Mouse (Mus musculus): ENCODE results near the gene Amh.
A peak's percentile ranks its signal among the peaks of the same experiment; 100 is the strongest.

Gene Amh

GRCm38 (mm10) chr10:80787517-80787916, 17.5 kb upstream of the Amh start:
- no peak for DNase-seq

- DNase-seq: no peak
Observed at GRCm38 (mm10) chr10:80790761-80791404, 14.2 kb upstream of the Amh start.

- DNase-seq: no peak
Observed at GRCm38 (mm10) chr10:80791476-80792174, 13.4 kb upstream of the Amh start.

- no peak for DNase-seq
Observed at GRCm38 (mm10) chr10:80792175-80793032, 12.6 kb upstream of the Amh start.

- no peak for DNase-seq
Observed at GRCm38 (mm10) chr10:80793033-80793784, 11.8 kb upstream of the Amh start.

GRCm38 (mm10) chr10:80793803-80794202, 11.2 kb upstream of the Amh start:
- no peak for DNase-seq

- DNase-seq: no peak
Observed at GRCm38 (mm10) chr10:80794750-80795149, 10.3 kb upstream of the Amh start.

- DNase-seq: no peak
Observed at GRCm38 (mm10) chr10:80796307-80796848, 8.7 kb upstream of the Amh start.

GRCm38 (mm10) chr10:80797186-80798149, 7.6 kb upstream of the Amh start:
- no peak for DNase-seq

GRCm38 (mm10) chr10:80798150-80799006, 6.7 kb upstream of the Amh start, which contains the start of the genes Sf3a2 and Plekhj1:
Gene Sf3a2, plus strand, starts transcription at chr10:80798198.
Gene Plekhj1, minus strand, starts transcription at chr10:80798626.
- DNase-seq: peak; percentile 97

GRCm38 (mm10) chr10:80799070-80799566, 5.9 kb upstream of the Amh start:
- no peak for DNase-seq

- DNase-seq: peak; percentile 6
Observed at GRCm38 (mm10) chr10:80802204-80802912, 2.7 kb upstream of the Amh start.

- DNase-seq: peak; percentile 4
Observed at GRCm38 (mm10) chr10:80802996-80803395, 2.0 kb upstream of the Amh start.

- DNase-seq: peak; percentile 3
Observed at GRCm38 (mm10) chr10:80804340-80804739, 703 bp upstream of the Amh start.

- DNase-seq: peak; percentile 7
Observed at GRCm38 (mm10) chr10:80805322-80805721, 279 bp downstream of the Amh start.

GRCm38 (mm10) chr10:80805925-80806324, 882 bp downstream of the Amh start:
- peak; percentile 87 for DNase-seq

GRCm38 (mm10) chr10:80806341-80807056, 1.5 kb downstream of the Amh start:
- no peak for DNase-seq

GRCm38 (mm10) chr10:80807057-80807627, 2.1 kb downstream of the Amh start:
- DNase-seq: peak; percentile 84
